ENCODE assay signal across 8 mouse cellular contexts in the genomic region with DNA sequence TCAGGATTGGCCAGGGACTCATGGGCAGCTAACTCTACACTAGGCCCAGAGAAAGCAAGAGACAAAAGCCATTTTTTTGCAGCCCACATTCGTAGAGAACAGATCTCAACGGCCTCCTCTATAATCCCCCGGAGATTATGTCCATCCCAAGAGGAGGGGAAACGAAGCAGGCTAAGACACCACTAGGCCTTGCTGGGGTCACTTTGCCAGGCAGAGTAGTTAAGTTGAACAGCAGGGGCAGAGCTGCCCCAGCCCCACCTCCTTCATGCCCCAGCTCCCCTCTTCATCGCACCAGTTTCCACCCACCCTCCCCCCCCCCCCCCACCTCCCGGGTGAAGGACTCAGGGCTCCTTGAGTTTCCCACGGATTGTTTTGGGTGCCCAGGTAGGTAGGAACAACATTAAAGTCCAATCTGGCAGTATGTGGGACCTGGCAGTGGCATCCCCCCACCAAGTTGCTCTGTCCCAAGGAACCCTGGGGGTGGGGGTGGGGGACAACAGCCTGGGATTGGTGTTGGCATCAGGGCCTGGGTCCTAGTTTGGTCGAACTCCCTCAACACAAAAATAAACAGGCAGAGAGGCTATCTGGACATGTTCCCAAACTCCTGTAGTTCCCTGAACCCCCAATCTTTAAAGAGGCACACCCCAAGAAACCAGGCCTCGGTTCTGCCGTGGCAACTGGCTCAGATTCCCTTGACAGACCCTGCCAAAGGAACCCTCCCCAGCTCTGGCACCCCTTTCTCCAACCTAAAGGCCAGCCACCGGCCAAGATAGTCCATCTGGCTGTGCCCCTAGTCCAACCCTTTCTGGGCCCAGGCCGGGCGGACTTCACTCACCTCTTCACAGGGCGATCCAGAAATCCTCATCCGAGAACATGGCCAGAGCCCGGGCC. TPM values are rescaled to one million over a fixed set of nuclear protein-coding genes. Genes with fewer than 3 reads are reported as not detected.
A peak's percentile ranks its signal among the peaks of the same experiment; 100 is the strongest.
DNase-seq lines count a peak whose midpoint lies in the region; ATAC-seq lines count a peak whose summit lies in the region.

No protein-coding gene starts in this region.

- DNase-seq in spleen, adult 12 weeks (ENCODE audit: low spot score), result peak; percentile 25
- DNase-seq in spleen, postnatal 36 days (ENCODE audit: low spot score in 2 of 2), result no peak
- DNase-seq in embryonic facial prominence, embryonic 10.5 days (ENCODE audit: low spot score), result peak; percentile 51
- DNase-seq in kidney, postnatal 14 days, result peak; percentile 55
- DNase-seq in midbrain, embryonic 10.5 days (ENCODE audit: low spot score), result peak; percentile 40
- no peak for DNase-seq in yolk sac, embryonic 10.5 days (ENCODE audit: low spot score)
- no peak for DNase-seq in embryo, embryonic 11 days

- peak overlapping the region; percentile 99 for H3K4me2 ChIP-seq in heart, embryonic 16.5 days (ENCODE audit: low read depth, low read length)

- ATAC-seq in heart, embryonic 16.5 days (replicated peaks; ENCODE audit: extremely low read depth, insufficient read depth, low FRiP score), result no peak

- peak overlapping the region; percentile 84 for H3K4me3 ChIP-seq in embryonic facial prominence, embryonic 10.5 days
- peak overlapping the region; percentile 89 for H3K4me3 ChIP-seq in heart, embryonic 16.5 days (ENCODE audit: low read length)
- H3K4me3 ChIP-seq in midbrain, embryonic 10.5 days, result peak overlapping the region; percentile 99

- peak overlapping the region; percentile 99 for H3K9ac ChIP-seq in heart, embryonic 16.5 days (ENCODE audit: low read length)

- H3K36me3 ChIP-seq in embryonic facial prominence, embryonic 10.5 days (replicated peaks), result peaks cover 29% of the 10 kb centered on the region
- peaks cover 11% of the 10 kb centered on the region for H3K36me3 ChIP-seq in heart, embryonic 16.5 days (ENCODE audit: control insufficient read depth, insufficient read depth)
- peaks cover 25% of the 10 kb centered on the region for H3K36me3 ChIP-seq in midbrain, embryonic 10.5 days

- H3K27me3 ChIP-seq in embryonic facial prominence, embryonic 10.5 days (replicated peaks; ENCODE audit: low read depth, poor library complexity, severe bottlenecking), result no peaks in the 10 kb centered on the region
- H3K27me3 ChIP-seq in heart, embryonic 16.5 days (ENCODE audit: control insufficient read depth, insufficient read depth, low read length), result no peaks in the 10 kb centered on the region
- H3K27me3 ChIP-seq in midbrain, embryonic 10.5 days (ENCODE audit: low read depth, poor library complexity, severe bottlenecking), result no peaks in the 10 kb centered on the region

- peak overlapping the region; percentile 100 for H3K27ac ChIP-seq in embryonic facial prominence, embryonic 10.5 days (replicated peaks)
- peak overlapping the region; percentile 98 for H3K27ac ChIP-seq in heart, embryonic 16.5 days (ENCODE audit: low read length)
- peak overlapping the region; percentile 99 for H3K27ac ChIP-seq in midbrain, embryonic 10.5 days (replicated peaks)

- no peaks in the 10 kb centered on the region for H3K9me3 ChIP-seq in embryonic facial prominence, embryonic 10.5 days
- no peaks in the 10 kb centered on the region for H3K9me3 ChIP-seq in heart, embryonic 16.5 days (replicated peaks; ENCODE audit: control insufficient read depth, low read length)
- no peaks in the 10 kb centered on the region for H3K9me3 ChIP-seq in midbrain, embryonic 10.5 days (replicated peaks)

- under 1% methylated on average over 16 of the region's 16 CpGs for WGBS in embryonic facial prominence, embryonic 10.5 days
- under 1% methylated on average over 16 of the region's 16 CpGs for WGBS in heart, embryonic 16.5 days
- whole genome bisulfite sequencing in midbrain, embryonic 10.5 days, result 0% methylated on average over 16 of the region's 16 CpGs

- H3K4me1 ChIP-seq in embryonic facial prominence, embryonic 10.5 days, result peaks cover 43% of the 10 kb centered on the region
- peaks cover 36% of the 10 kb centered on the region for H3K4me1 ChIP-seq in heart, embryonic 16.5 days (ENCODE audit: control insufficient read depth, insufficient read depth, low read length)
- peaks cover 49% of the 10 kb centered on the region for H3K4me1 ChIP-seq in midbrain, embryonic 10.5 days

RNA-seq across cellular contexts. Expression of a gene that starts 0.6 kb away (rescaled TPM):
- 12.1 and 12.7 TPM in 2 replicates for polyA plus RNA-seq in embryonic facial prominence, embryonic 10.5 days (2016; fragmentation: Nextera tagmentation; extraction: Ambion mirVana)
- 8.5 and 8.6 TPM in 2 replicates for polyA plus RNA-seq in heart, embryonic 16.5 days (2015; fragmentation: Nextera tagmentation; extraction: Ambion mirVana)
- polyA plus RNA-seq in midbrain, embryonic 10.5 days (2016; fragmentation: Nextera tagmentation; extraction: Ambion mirVana), result 9.1 and 10.1 TPM in 2 replicates

RNA-seq across cellular contexts. Expression of a gene that starts 23.9 kb away (rescaled TPM):
- 29.2 and 29.5 TPM in 2 replicates for polyA plus RNA-seq in embryonic facial prominence, embryonic 10.5 days (2016; fragmentation: Nextera tagmentation; extraction: Ambion mirVana)
- polyA plus RNA-seq in heart, embryonic 16.5 days (2015; fragmentation: Nextera tagmentation; extraction: Ambion mirVana), result 5.6 and 7.3 TPM in 2 replicates
- 19.3 and 23.9 TPM in 2 replicates for polyA plus RNA-seq in midbrain, embryonic 10.5 days (2016; fragmentation: Nextera tagmentation; extraction: Ambion mirVana)

RNA-seq across cellular contexts. Expression of a gene that starts 27.9 kb away (rescaled TPM):
- polyA plus RNA-seq in embryonic facial prominence, embryonic 10.5 days (2016; fragmentation: Nextera tagmentation; extraction: Ambion mirVana), result 0.31 and 0.34 TPM in 2 replicates
- polyA plus RNA-seq in heart, embryonic 16.5 days (2015; fragmentation: Nextera tagmentation; extraction: Ambion mirVana), result 2.0 and 2.5 TPM in 2 replicates
- 0.27 and 0.58 TPM in 2 replicates for polyA plus RNA-seq in midbrain, embryonic 10.5 days (2016; fragmentation: Nextera tagmentation; extraction: Ambion mirVana)

RNA-seq across cellular contexts. Expression of a gene that starts 39.1 kb away (rescaled TPM):
- 83.5 and 85.3 TPM in 2 replicates for polyA plus RNA-seq in embryonic facial prominence, embryonic 10.5 days (2016; fragmentation: Nextera tagmentation; extraction: Ambion mirVana)
- polyA plus RNA-seq in heart, embryonic 16.5 days (2015; fragmentation: Nextera tagmentation; extraction: Ambion mirVana), result 111 and 112 TPM in 2 replicates
- 90.4 and 94.9 TPM in 2 replicates for polyA plus RNA-seq in midbrain, embryonic 10.5 days (2016; fragmentation: Nextera tagmentation; extraction: Ambion mirVana)

RNA-seq across cellular contexts. Expression of a gene that starts 47.6 kb away (rescaled TPM):
- polyA plus RNA-seq in embryonic facial prominence, embryonic 10.5 days (2016; fragmentation: Nextera tagmentation; extraction: Ambion mirVana), result 23.4 and 26.9 TPM in 2 replicates
- 13.3 and 13.9 TPM in 2 replicates for polyA plus RNA-seq in heart, embryonic 16.5 days (2015; fragmentation: Nextera tagmentation; extraction: Ambion mirVana)
- 24.7 and 28.6 TPM in 2 replicates for polyA plus RNA-seq in midbrain, embryonic 10.5 days (2016; fragmentation: Nextera tagmentation; extraction: Ambion mirVana)

Comparison
In these comparisons a context has a peak if more than half of its experiments do, and no peak if none do; other contexts are left out.
1. DNase-seq: peak in spleen, adult 12 weeks (single experiment), embryonic facial prominence, embryonic 10.5 days (single experiment), kidney, postnatal 14 days (single experiment) and midbrain, embryonic 10.5 days (single experiment); none in spleen, postnatal 36 days (0 of 2), yolk sac, embryonic 10.5 days (single experiment) and embryo, embryonic 11 days (single experiment).
2. Peak in every context shown above with its lines, with median percentiles within 50 percentile points of each other: H3K27ac ChIP-seq and H3K4me3 ChIP-seq.